Mouse (Mus musculus) fibroblast of lung, adult 2 months (primary cell): ENCODE measurements around the gene Golm1.
A peak's percentile ranks its signal among the peaks of the same experiment; 100 is the strongest.

ENCODE experiments used
- DNase-seq: peaks from one replicate; pipeline ENCODE4 v3.0.0-alpha.2; 2011; ENCODE audit warnings: low read depth

Golm1 gene

DNA sequence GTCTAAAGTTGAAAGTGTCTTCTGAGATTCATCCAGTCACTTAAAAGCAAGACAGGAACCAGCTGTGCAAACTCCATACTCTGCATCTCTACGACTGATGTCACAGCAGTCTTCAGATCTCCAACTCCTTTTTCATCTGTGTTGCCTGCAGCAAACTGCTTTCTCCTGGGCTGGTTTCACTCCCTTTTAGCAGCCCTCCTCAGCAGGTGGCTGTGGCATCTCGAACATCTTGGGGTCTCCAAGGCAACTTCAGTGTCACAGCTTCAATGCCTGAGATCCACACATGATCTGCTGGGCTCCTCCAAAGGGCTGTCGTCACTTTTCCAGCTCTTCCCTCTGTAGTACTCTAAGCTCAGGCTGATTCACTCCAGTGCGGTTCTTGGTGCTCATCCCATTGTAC is 84.9 kb downstream of the Golm1 start:
- no peak for DNase-seq

DNA sequence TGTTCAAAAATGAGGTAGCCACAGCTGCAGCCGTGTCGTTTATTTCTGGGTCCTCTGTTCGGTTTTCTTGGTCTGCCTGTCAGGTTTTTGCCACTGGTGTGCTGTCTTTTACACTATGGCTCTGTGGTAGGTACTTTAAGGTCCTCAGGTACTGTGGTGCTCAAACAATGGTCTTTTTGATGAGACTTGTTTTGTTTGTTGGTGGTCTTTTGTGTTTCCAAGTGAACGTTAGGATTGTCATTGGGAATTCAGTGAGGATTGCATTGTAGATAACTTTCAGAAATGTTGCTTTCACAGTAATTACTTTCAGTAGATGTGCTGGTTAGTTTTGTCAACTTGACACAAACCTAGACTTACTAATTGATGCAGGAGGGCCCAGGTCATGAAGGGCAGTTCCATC is 85.9 kb downstream of the Golm1 start:
- no peak for DNase-seq

DNA sequence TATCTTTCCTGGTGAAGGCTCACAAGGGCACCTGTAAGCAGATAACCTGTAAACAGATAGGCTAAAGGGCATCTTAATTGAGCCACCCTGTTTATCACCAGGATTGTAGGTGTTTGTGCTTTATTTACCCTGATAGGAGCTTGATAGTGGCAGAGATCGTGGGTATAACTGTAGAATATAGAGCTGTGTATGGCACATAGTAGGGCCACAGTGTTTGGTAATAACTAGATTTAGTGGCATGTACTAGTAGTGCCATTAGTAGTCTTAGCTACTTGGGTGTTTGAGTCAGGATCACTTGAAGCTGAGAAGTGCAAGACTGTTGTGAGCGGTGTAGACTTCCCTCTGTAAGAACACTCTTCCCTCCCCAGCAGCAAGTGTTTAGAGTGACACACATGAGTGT is 88.4 kb downstream of the Golm1 start:
- DNase-seq, result no peak

DNA sequence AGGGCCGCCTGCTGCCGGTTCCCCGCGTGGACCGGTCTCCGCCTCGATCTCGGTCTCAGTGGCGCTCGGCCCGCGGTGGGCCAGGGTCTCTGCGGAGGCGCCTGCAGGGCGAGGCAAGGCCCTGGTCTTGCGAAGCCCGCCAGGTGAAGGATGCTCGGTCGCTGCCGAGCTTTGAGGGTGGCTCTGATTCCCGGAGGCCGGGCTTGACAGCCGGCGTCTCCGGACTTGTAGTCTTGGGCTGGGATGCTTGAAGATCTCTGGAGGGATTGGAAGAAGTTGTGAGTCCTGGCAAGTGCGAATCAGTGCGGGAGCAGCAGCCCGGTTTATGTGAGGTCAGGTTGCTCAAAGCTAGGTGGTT is 90.0 kb downstream of the Golm1 start:
- peak; percentile 13 for DNase-seq

DNA sequence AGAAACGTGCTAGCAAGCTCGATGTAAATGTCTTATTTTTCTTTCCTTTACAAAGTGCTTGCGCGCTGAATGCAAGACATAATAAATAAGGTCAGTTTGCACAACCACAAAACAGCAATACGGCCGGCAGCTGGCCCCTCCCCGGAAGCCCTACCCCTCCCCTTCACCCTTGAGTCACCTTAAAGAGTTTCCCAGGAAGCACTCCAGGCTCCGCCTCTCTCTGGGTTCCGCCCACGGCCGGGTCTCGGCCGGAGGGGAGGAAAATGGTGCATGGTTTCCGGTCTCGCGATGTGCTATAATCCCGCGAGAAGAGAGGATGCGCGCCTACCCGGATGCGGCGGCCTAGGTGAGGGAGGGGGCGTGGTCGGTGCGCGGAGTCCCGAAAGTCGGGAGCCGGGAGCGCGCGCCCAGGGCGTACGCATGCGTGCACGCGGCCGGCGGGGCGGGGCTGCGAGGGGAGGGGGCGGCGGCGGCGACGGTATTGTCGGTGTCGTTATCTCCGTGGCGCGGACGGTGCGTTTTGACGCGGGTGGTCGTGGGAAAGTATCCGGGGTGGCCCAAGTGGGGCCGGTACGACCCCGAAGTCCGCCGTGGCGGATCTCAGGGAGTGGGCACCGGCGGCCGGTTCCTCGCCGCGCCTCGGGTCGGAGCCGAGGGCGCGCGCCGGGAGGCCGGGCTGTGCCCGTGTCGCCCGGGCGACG is 90.5 kb downstream of the Golm1 start, which contains the start of the genes Agtpbp1 and Naa35:
TSS of gene Agtpbp1 (minus strand) at position 281 of the 701 bp plus-strand sequence.
TSS of gene Naa35 (plus strand) at position 313 of the 701 bp plus-strand sequence.
- peak; percentile 96 for DNase-seq
